Mouse (Mus musculus) kidney, adult 9 months (tissue): ENCODE results near the gene Fam207a.

Experiments
- DNase-seq: peaks from one replicate; pipeline ENCODE4 v3.0.0; 2022

Fam207a gene

GRCm38 (mm10) chr10:77515385-77516348 lies at the start of gene Fam207a:
Fam207a (minus strand) TSS chr10:77515785.
- peak; percentile 94 for DNase-seq

- DNase-seq: no peak
Observed at GRCm38 (mm10) chr10:77565005-77565404, 49.4 kb upstream of the Fam207a start.

- no peak for DNase-seq
Observed at GRCm38 (mm10) chr10:77561508-77561907, 45.9 kb upstream of the Fam207a start.

- DNase-seq: no peak
Observed at GRCm38 (mm10) chr10:77560830-77561229, 45.2 kb upstream of the Fam207a start.

GRCm38 (mm10) chr10:77560090-77560489 lies 44.5 kb upstream of the Fam207a start:
- DNase-seq: no peak

GRCm38 (mm10) chr10:77557641-77558040 lies 42.1 kb upstream of the Fam207a start:
- peak; percentile 55 for DNase-seq

- DNase-seq: no peak
Observed at GRCm38 (mm10) chr10:77556631-77557030, 41.0 kb upstream of the Fam207a start.

- DNase-seq: no peak
Observed at GRCm38 (mm10) chr10:77554918-77555317, 39.3 kb upstream of the Fam207a start.

GRCm38 (mm10) chr10:77553285-77553684 lies 37.7 kb upstream of the Fam207a start:
- no peak for DNase-seq

GRCm38 (mm10) chr10:77552162-77552561 lies 36.6 kb upstream of the Fam207a start:
- DNase-seq: peak; percentile 53

GRCm38 (mm10) chr10:77550874-77551273 lies 35.3 kb upstream of the Fam207a start:
- DNase-seq: no peak

- DNase-seq: no peak
Observed at GRCm38 (mm10) chr10:77548576-77548975, 33.0 kb upstream of the Fam207a start.

- no peak for DNase-seq
Observed at GRCm38 (mm10) chr10:77544916-77545315, 29.3 kb upstream of the Fam207a start.

- peak; percentile 44 for DNase-seq
Observed at GRCm38 (mm10) chr10:77543226-77543625, 27.6 kb upstream of the Fam207a start.

- DNase-seq: peak; percentile 57
Observed at GRCm38 (mm10) chr10:77541864-77542666, 26.5 kb upstream of the Fam207a start.

- no peak for DNase-seq
Observed at GRCm38 (mm10) chr10:77540576-77541102, 25.1 kb upstream of the Fam207a start.

- no peak for DNase-seq
Observed at GRCm38 (mm10) chr10:77539320-77539945, 23.8 kb upstream of the Fam207a start.

- DNase-seq: no peak
Observed at GRCm38 (mm10) chr10:77537215-77538209, 21.9 kb upstream of the Fam207a start.

GRCm38 (mm10) chr10:77536727-77537126 lies 21.1 kb upstream of the Fam207a start:
- no peak for DNase-seq

- DNase-seq: no peak
Observed at GRCm38 (mm10) chr10:77532020-77532413, 16.4 kb upstream of the Fam207a start.
